Mouse (Mus musculus) forebrain, embryonic 16.5 days (tissue): ENCODE data around the gene Klrb1f. TPM values are rescaled to one million over a fixed set of nuclear protein-coding genes. Genes with fewer than 3 reads are reported as not detected.
"Not testable (repeated sequence)": the region's sequence is repeated elsewhere in the genome, so short reads cannot be mapped to it uniquely, and the experiment has no call there.

Experiments used
- ATAC-seq: fragments of 200-750 bp; cut with Nextera tagmentation; 2 replicates; pipeline ENCODE4 v1.8.0; 2017; ENCODE audit warnings: mild to moderate bottlenecking, moderate library complexity
- H3K27ac ChIP-seq: fragments of 300-500 bp; sonication (generic); 2 replicates; pipeline ENCODE4 v1.5.1; 2014; ENCODE audit warnings: low read length, control low read depth
- H3K27me3 ChIP-seq: fragments of 300-500 bp; sonication (generic); replicated peaks from 2 replicates; pipeline ENCODE4 v1.6.1; 2014; ENCODE audit warnings: low read length; ENCODE audit not compliant: control insufficient read depth, insufficient read depth
- H3K36me3 ChIP-seq: fragments of 300-500 bp; sonication (generic); 2 replicates; pipeline ENCODE4 v1.6.1; 2014; ENCODE audit not compliant: control insufficient read depth, insufficient read depth
- H3K4me1 ChIP-seq: fragments of 300-500 bp; sonication (generic); replicated peaks from 2 replicates; pipeline ENCODE4 v1.6.1; 2014; ENCODE audit warnings: low read length; ENCODE audit not compliant: control insufficient read depth, insufficient read depth
- H3K4me2 ChIP-seq: fragments of 300-500 bp; sonication (generic); 2 replicates; pipeline ENCODE4 v1.6.1; 2014; ENCODE audit warnings: mild to moderate bottlenecking, low read length, control low read depth
- H3K4me3 ChIP-seq: fragments of 300-500 bp; sonication (generic); replicated peaks from 2 replicates; pipeline ENCODE4 v1.5.1; 2014; ENCODE audit warnings: mild to moderate bottlenecking, low read length, control low read depth
- H3K9ac ChIP-seq: fragments of 300-500 bp; sonication (generic); replicated peaks from 2 replicates; pipeline ENCODE4 v1.6.1; 2014; ENCODE audit warnings: low read depth, low read length, control low read depth
- H3K9me3 ChIP-seq: fragments of 300-500 bp; sonication (generic); 2 replicates; pipeline ENCODE4 v1.6.1; 2016; ENCODE audit warnings: low read length; ENCODE audit not compliant: control insufficient read depth
- WGBS: fragments of 180-500 bp; shearing (Covaris S2); extraction: QIAGEN DNeasy Blood & Tissue Kit; methylation state at CpG from one replicate; pipeline ENCODE4 v1.1.7; 2014; 5-methylcytosine and 5-hydroxymethylcytosine counted together
- polyA plus RNA-seq: library from polyadenylated mRNA; unstranded; fragments of >200 nt; fragmentation: Nextera tagmentation; extraction: Ambion mirVana; gene quantifications from 2 replicates; pipeline ENCODE4 v1.2.1, GENCODE M21; 2015

Klrb1f gene
- 0.26 and 0.29 TPM in 2 replicates for polyA plus RNA-seq

GRCm38 (mm10) chr6:129045601-129046000 lies at the start of gene Klrb1f:
TSS of gene Klrb1f (plus strand) at chr6:129045901.
- no peak within 1 kb of the TSS for H3K27ac ChIP-seq
- H3K4me2 ChIP-seq, result no peak within 1 kb of the TSS
- ATAC-seq, result no peak
- no peak within 1 kb of the TSS for H3K4me3 ChIP-seq
- H3K9me3 ChIP-seq, result no peaks in the 10 kb centered on the region
- no peaks in the 10 kb centered on the region for H3K27me3 ChIP-seq
- 92% methylated on average over 2 of the region's 2 CpGs for WGBS
- no peaks in the 10 kb centered on the region for H3K4me1 ChIP-seq
- H3K36me3 ChIP-seq, result no peaks in the 10 kb centered on the region
- no peak within 1 kb of the TSS for H3K9ac ChIP-seq

DNA sequence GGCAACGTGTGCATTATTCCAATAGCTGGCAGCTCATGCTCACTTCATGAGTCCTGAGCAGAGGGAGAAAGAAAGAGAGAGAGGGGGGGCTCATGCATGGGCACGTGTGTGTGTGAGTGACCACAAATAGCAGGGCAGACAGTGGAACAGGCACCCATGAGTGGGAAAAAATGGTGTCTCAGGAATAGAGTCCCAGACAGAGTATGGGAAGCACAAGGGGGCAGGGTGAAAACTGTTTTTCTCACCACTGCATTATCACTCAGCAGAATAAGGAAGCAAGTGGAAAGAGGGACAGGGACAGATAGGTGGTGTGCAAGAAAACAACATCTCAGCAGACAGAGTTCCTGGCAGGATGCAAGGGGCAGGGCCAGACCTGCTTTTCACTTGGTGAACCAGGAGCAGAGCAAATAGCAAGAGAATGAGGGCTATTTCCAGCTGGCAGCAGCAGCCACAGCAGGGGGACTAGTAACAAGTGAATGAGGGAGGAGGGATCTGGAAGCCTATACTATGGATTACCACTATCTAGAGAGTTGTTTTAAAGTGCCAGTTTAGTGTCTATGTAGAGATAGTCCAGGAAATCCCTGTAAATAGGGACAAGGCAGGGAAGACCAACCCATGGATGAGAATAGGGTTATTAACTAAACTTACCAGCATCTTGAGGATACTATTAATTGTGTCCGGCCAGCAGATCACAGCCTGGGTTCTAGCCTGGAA lies 49.5 kb upstream of the Klrb1f start:
- no peak for ATAC-seq
- Histone ChIP-seq H3K4me2 (no peak overlapping the region), H3K36me3 (no peaks in the 10 kb centered on the region), H3K27me3 (no peaks in the 10 kb centered on the region; the same call in 1 of the 2 replicates), H3K9me3 (no peaks in the 10 kb centered on the region), H3K9ac (no peak overlapping the region), H3K27ac (no peak overlapping the region), H3K4me1 (peaks cover 6% of the 10 kb centered on the region), H3K4me3 (no peak overlapping the region)
- 58% methylated on average over 3 of the region's 3 CpGs for WGBS

- Histone ChIP-seq H3K9ac (no peak overlapping the region), H3K4me2 (0 out of 2 replicates have a peak overlapping the region, but pooled peaks have one; percentile 25), H3K4me1 (peaks cover 6% of the 10 kb centered on the region), H3K27me3 (no peaks in the 10 kb centered on the region; the same call in 1 of the 2 replicates), H3K4me3 (no peak overlapping the region), H3K9me3 (no peaks in the 10 kb centered on the region), H3K27ac (no peak overlapping the region), H3K36me3 (no peaks in the 10 kb centered on the region)
- 46% methylated on average over 13 of the region's 13 CpGs for WGBS
- ATAC-seq, result no peak
Measured at GRCm38 (mm10) chr6:128996768-128997442, 48.8 kb upstream of the Klrb1f start.

DNA sequence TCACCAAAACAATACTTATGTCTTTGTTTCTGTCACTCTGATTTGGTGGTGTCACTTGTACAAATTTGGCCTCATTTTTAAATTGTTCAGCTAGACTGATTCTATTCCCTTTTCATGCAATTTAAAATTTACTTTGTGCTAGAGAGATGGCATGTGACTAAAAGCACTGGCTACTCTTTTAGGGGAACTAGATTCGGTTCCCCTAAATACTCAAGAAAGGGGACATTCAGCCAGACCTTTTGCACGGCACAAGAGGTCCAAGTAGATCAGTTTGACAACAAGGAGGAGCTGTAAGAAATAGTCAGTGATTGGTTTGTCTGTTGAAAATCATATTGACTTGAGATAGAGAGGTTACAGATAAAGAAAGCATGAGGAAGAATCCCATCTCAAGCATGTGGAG lies 44.3 kb upstream of the Klrb1f start:
- H3K4me1 ChIP-seq, result no peaks in the 10 kb centered on the region
- 86% methylated on average over 2 of the region's 2 CpGs for WGBS
- no peak for ATAC-seq

DNA sequence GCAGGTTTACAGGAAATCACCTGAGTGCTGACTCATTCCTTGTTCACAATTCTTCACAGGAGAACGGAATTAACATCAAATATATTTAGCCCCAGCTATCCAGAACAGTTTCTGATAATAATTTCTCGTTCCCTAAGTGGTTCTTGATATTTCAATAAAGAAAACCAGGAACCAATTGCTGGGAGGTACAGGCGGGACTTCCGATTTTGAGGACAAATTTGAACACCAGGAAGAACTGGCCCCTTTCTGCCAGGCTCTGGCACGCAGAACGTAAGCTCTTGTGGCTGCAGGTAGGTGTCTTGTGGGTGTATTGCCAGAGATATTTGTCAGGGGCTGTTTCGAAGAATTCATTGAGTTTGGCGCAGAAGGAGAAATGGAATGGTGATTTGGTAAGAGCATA lies 37.1 kb upstream of the Klrb1f start:
- H3K4me3 ChIP-seq, result no peak overlapping the region
- H3K36me3 ChIP-seq, result no peaks in the 10 kb centered on the region
- H3K9me3 ChIP-seq, result no peaks in the 10 kb centered on the region
- H3K4me1 ChIP-seq, result no peaks in the 10 kb centered on the region
- H3K4me2 ChIP-seq, result no peak overlapping the region
- H3K27me3 ChIP-seq, result no peaks in the 10 kb centered on the region
- 88% methylated on average over 8 of the region's 8 CpGs for WGBS
- no peak overlapping the region for H3K9ac ChIP-seq
- ATAC-seq, result no peak
- H3K27ac ChIP-seq, result no peak overlapping the region

More for the DNA sequence above, 44.3 kb upstream of the Klrb1f start:
- H3K4me2 ChIP-seq, result no peak overlapping the region
- no peak overlapping the region for H3K27ac ChIP-seq
- H3K36me3 ChIP-seq, result no peaks in the 10 kb centered on the region
- no peak overlapping the region for H3K4me3 ChIP-seq
- no peak overlapping the region for H3K9ac ChIP-seq
- no peaks in the 10 kb centered on the region for H3K9me3 ChIP-seq
- no peaks in the 10 kb centered on the region for H3K27me3 ChIP-seq

DNA sequence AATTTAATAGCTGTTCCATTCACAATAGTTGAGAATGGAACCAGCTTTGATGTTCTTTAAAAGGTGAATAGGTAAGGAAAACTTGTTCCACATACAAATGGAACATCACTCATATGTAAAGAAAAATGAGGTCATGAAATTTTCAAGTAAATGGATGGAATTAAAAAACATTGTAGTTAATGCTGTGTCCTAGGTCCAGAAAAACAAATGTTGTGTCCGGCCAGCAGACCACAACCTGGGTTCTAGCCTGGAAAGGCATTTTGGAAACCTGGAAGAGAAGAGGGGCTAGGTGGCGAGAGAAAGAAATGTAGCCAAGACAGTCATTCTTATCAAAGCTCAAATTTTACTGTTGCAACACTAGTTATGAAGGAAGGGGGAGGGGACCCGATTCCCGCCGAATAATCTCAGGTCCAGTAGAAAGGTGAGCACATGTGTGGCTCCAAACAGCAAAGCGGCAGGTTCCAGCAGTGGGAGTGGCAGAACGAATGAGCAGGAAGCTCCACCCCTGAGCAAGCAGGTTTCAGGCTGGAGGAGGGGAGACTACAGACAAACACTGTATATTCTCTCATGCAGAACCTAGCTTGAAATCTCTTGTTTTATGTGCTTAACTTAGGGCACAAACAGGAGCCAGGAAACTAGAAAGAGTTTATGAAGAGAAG lies 35.7 kb upstream of the Klrb1f start:
- WGBS, result 87% methylated on average over 7 of the region's 7 CpGs
- H3K4me2 ChIP-seq, result not testable (repeated sequence)

DNA sequence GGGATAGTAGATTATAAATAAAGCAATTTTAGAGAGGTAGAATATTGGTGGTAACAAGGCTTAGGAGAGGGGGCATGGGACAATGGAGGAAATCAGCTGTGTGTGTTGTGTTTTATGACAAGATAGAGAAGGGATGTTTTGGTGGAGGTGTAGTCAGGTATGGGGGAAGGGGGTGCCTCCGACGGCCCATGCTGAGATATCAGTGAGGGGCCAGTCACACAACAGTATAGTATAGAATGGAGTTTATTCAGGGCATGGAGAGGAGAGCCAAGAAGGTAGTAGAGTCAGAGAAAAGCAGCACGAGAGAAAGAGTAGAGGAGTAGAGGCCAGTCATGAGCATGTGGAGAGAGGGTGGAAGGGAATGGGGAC lies 35.2 kb upstream of the Klrb1f start:
- H3K4me2 ChIP-seq, result no peak overlapping the region
- no peak overlapping the region for H3K9ac ChIP-seq
- no peaks in the 10 kb centered on the region for H3K27me3 ChIP-seq
- H3K4me1 ChIP-seq, result no peaks in the 10 kb centered on the region
- no peak overlapping the region for H3K27ac ChIP-seq
- no peak overlapping the region for H3K4me3 ChIP-seq
- 87% methylated on average over 3 of the region's 3 CpGs for WGBS
- no peak for ATAC-seq
- H3K36me3 ChIP-seq, result no peaks in the 10 kb centered on the region
- no peaks in the 10 kb centered on the region for H3K9me3 ChIP-seq

More for the DNA sequence above, 35.7 kb upstream of the Klrb1f start:
- H3K27me3 ChIP-seq, H3K4me1 ChIP-seq, H3K27ac ChIP-seq, H3K9ac ChIP-seq, H3K36me3 ChIP-seq, ATAC-seq, H3K4me3 ChIP-seq, H3K9me3 ChIP-seq: not testable (repeated sequence)

GRCm38 (mm10) chr6:129012012-129012411 lies 33.7 kb upstream of the Klrb1f start:
- not testable (repeated sequence) for ATAC-seq, H3K27me3 ChIP-seq, H3K4me3 ChIP-seq, H3K9me3 ChIP-seq, H3K36me3 ChIP-seq, H3K9ac ChIP-seq, H3K4me1 ChIP-seq, H3K27ac ChIP-seq, H3K4me2 ChIP-seq
- 96% methylated on average over 18 of the region's 23 CpGs for WGBS

GRCm38 (mm10) chr6:129012966-129013365 lies 32.7 kb upstream of the Klrb1f start:
- no peak for ATAC-seq
- H3K27me3 ChIP-seq, result no peaks in the 10 kb centered on the region
- H3K4me3 ChIP-seq, result no peak overlapping the region
- no peaks in the 10 kb centered on the region for H3K36me3 ChIP-seq
- no peaks in the 10 kb centered on the region for H3K9me3 ChIP-seq
- WGBS, result 63% methylated on average over 1 of the region's 1 CpGs
- H3K9ac ChIP-seq, result no peak overlapping the region
- no peak overlapping the region for H3K4me2 ChIP-seq
- H3K4me1 ChIP-seq, result no peaks in the 10 kb centered on the region
- no peak overlapping the region for H3K27ac ChIP-seq
